Mouse (Mus musculus) limb, embryonic 10.5 days (tissue): ENCODE measurements at regions not wholly inside any gene's neighbourhood (a gene's known extent, or its start where the extent isn't known, plus 50 kb on each side); places are given as distances from the start of the nearest gene placed in this dataset.

ENCODE experiments used
- DNase-seq: peaks from one replicate; pipeline ENCODE4 v3.0.0-alpha.2; 2017; ENCODE audit warnings: low spot score
- H3K27ac ChIP-seq: fragments of 300-500 bp; sonication (generic); 2 replicates; pipeline ENCODE4 v1.5.1; 2016; ENCODE audit warnings: mild to moderate bottlenecking
- H3K27me3 ChIP-seq: fragments of 300-500 bp; sonication (generic); 2 replicates; pipeline ENCODE4 v1.6.1; 2016; ENCODE audit warnings: low read depth, mild to moderate bottlenecking; ENCODE audit not compliant: poor library complexity, severe bottlenecking
- H3K36me3 ChIP-seq: fragments of 300-500 bp; sonication (generic); 2 replicates; pipeline ENCODE4 v1.6.1; 2016; ENCODE audit warnings: mild to moderate bottlenecking, moderate library complexity
- H3K4me1 ChIP-seq: fragments of 300-500 bp; sonication (generic); 2 replicates; pipeline ENCODE4 v1.6.1; 2016
- H3K4me3 ChIP-seq: fragments of 300-500 bp; sonication (generic); 2 replicates; pipeline ENCODE4 v1.5.1; 2016; ENCODE audit warnings: mild to moderate bottlenecking, moderate library complexity
- H3K9me3 ChIP-seq: fragments of 300-500 bp; sonication (generic); replicated peaks from 2 replicates; pipeline ENCODE4 v1.6.1; 2016; ENCODE audit warnings: mild to moderate bottlenecking
- WGBS: fragments of 180-500 bp; shearing (Covaris S2); methylation state at CpG from one replicate; pipeline ENCODE4 v1.1.7; 2016; 5-methylcytosine and 5-hydroxymethylcytosine counted together

DNA sequence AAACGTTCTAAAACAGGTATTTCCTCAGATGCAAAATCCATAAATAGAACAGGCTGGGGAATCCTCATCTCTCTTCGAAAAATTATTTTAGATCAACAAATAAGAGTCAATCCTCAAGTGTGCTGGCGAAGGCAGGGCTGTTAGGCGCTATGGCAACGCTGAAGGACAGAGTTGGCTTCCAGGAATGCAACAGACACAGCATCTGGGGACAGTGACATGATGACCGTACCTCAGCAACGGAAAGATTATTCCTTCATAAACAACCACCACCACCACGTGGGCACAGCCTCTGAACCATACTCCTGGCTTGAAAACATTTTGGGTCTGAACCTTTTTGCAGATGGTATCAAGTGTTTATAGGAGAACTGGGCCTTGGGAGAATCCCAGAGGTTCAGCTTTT lies 161.7 kb downstream of the Ly86 start:
- Histone ChIP-seq H3K9me3 (no peaks in the 10 kb centered on the region), H3K36me3 (no peaks in the 10 kb centered on the region), H3K27me3 (peaks cover 6% of the 10 kb centered on the region; the same call in 1 of the 2 replicates), H3K4me3 (no peak overlapping the region), H3K4me1 (peaks cover 44% of the 10 kb centered on the region), H3K27ac (no peak overlapping the region)
- DNase-seq, result no peak
- WGBS, result 83% methylated on average over 8 of the region's 8 CpGs

DNA sequence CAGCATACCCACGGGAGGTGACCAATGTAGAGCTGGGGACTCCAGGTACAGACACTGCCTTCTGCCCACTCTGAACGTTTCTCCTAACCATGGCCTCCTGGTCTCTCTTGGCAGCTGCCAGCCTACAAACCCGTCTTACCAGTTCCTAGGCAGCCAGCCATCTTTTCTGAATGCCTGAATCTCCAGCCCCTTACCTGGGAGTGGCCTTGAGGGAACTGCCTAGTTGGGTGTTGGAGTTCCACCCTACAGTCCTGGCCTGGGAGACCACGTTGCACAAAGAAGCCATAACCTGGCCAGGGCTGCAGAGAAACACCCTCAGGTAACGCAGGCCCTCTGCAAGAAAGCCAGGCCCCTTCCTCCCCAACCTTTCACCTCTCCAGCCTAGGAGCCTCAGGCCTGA lies 162.1 kb downstream of the Ly86 start:
- no peaks in the 10 kb centered on the region for H3K9me3 ChIP-seq
- no peaks in the 10 kb centered on the region for H3K36me3 ChIP-seq
- peak overlapping the region; percentile 68 for H3K27ac ChIP-seq
- no peak overlapping the region for H3K4me3 ChIP-seq
- no peak for DNase-seq
- 74% methylated on average over 5 of the region's 5 CpGs for WGBS
- H3K27me3 ChIP-seq, result peaks cover 6% of the 10 kb centered on the region; the same call in 1 of the 2 replicates
- peaks cover 44% of the 10 kb centered on the region for H3K4me1 ChIP-seq

DNA sequence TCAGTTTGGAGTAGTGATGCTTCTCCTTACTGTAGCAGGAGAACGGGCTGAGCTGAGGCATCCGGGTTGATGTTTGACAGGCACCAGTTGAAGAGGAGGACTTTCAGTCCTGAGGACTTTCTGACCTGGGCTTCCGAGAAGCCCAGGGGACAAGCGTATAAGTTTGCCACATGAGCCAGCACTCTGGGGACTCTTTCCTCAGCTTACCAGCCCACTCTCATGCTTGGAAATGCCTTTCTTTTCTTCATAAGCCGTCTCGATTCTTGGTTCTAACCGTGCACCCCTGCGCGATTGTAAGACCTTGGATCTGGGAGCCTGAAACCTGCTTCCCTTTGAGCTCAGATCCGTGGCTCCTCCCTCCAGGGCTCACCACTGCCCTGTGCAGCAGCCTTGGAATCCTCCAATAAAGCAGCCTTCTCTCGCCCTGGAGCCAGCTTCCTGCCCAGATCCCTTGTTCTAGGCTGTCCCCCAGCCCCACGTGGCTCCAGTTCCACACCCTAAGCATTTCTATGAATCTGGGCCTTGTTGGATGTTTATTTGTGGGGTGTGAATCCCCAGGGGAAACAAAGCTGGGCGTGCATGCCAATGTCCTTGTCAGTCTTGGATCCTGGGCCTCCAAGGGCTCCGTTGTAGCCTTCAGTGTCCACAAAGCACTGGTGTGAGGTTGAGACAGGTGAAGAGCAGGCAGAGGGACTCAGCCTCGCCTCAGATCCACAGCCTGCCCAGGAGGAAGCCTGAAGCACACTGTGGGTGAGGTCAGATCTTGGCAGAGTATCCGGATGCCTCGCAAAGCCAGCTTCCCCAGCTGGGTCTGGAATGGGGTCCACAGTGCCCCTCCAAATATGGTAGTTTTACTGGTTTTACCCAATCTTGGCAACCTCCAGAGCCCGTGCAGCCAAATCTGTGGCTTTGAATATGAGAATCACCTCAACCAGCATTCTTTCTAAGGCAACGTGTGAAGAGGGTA lies 163.7 kb downstream of the Ly86 start:
- no peaks in the 10 kb centered on the region for H3K36me3 ChIP-seq
- no peak for DNase-seq
- H3K9me3 ChIP-seq, result no peaks in the 10 kb centered on the region
- H3K4me1 ChIP-seq, result peaks cover 50% of the 10 kb centered on the region
- WGBS, result 47% methylated on average over 19 of the region's 19 CpGs
- peak overlapping the region; percentile 73 for H3K27ac ChIP-seq
- H3K27me3 ChIP-seq, result peaks cover 6% of the 10 kb centered on the region; the same call in 1 of the 2 replicates
- H3K4me3 ChIP-seq, result no peak overlapping the region

DNA sequence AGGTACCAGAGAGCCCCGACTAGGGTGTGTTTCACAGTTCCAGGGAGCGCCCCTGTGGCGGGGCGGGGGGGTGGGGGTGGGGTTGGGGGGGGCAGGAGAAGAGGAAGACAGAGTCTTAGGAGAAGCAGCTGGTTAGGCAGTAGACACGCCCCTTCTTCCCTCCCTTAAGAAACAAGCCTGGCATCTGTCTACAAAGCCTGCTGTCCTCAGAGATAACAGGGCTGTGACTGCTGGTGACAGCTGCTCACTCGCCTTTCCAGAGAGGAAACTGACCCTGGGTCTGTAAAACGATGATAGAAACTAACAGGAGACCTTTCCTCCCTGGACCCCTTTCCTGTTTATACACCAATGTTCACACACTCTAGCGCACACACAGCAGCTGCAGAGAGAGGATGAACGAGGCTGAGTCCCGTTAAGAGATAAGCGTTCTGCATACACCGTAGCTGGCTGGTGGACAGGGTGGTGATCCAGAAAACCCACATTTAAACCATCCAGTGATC lies 164.4 kb downstream of the Ly86 start:
- Histone ChIP-seq H3K4me3 (no peak overlapping the region), H3K36me3 (no peaks in the 10 kb centered on the region), H3K4me1 (peaks cover 53% of the 10 kb centered on the region), H3K27me3 (peaks cover 6% of the 10 kb centered on the region; the same call in 1 of the 2 replicates), H3K9me3 (no peaks in the 10 kb centered on the region), H3K27ac (peak overlapping the region; percentile 73)
- DNase-seq, result no peak
- 26% methylated on average over 12 of the region's 12 CpGs for WGBS

DNA sequence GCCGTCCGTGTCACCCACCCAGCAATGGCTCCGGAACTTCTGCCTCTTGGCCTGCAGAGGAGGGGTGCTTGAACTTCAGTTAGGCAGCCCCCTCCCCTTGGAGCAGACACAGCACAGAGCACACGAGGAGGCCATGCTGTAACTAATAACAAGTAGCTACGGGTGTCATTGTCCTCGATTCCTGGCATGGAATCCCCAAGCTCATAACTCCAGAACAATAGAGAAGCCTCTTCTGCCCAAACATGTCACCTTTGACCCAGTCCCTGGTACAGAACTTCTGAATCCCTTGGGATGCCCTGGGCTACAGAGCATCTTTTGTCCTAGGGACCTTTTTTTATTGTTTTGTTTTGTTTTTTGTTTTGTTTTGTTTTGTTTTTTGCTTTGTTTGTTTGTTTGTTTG lies 165.5 kb downstream of the Ly86 start:
- Histone ChIP-seq H3K4me1 (peaks cover 55% of the 10 kb centered on the region), H3K4me3 (no peak overlapping the region), H3K27ac (no peak overlapping the region), H3K27me3 (peaks cover 6% of the 10 kb centered on the region; the same call in 1 of the 2 replicates), H3K9me3 (no peaks in the 10 kb centered on the region), H3K36me3 (no peaks in the 10 kb centered on the region)
- WGBS, result 89% methylated on average over 6 of the region's 6 CpGs
- no peak for DNase-seq

DNA sequence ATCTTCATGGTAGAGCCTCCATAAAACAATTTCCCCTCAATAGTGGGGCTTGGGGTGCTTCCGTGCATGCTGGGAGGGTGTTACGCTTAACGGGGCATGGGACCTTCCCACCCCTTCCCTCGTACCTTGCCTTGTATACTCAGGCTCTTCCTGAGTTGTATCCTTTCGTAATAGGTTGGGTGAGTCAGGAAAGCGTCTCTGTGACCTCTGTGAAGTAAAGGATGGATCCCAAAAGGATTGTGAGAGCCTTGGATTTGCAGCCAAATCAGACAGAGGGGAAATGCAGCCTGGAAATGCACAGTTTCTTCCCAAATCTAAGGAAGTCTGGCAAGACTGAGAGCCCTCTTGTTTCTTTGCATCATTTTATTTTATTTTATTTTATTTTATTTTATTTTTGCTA lies 166.0 kb downstream of the Ly86 start:
- peaks cover 50% of the 10 kb centered on the region for H3K4me1 ChIP-seq
- H3K27me3 ChIP-seq, result peaks cover 6% of the 10 kb centered on the region; the same call in 1 of the 2 replicates
- WGBS, result 73% methylated on average over 6 of the region's 6 CpGs
- DNase-seq, result no peak
- no peak overlapping the region for H3K27ac ChIP-seq
- no peak overlapping the region for H3K4me3 ChIP-seq
- H3K36me3 ChIP-seq, result no peaks in the 10 kb centered on the region
- no peaks in the 10 kb centered on the region for H3K9me3 ChIP-seq

DNA sequence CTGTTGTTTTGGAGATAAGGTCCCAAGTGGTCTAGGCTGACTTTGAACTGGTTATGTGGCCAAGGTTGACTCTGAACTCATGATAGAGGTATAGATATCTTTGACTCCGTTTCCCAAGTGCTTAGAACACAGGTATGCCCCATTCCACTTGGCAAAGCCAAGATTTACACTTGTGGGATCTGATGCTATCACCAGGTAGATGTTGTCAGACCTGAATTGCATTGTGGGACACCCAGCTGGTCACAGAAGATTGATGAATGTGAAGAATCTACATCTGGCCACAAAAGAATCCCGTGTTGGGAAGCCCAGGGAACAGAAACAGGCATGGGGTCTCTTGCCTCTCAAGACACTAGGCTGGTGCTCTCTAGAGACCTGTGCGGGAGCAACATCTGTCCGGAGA lies 166.4 kb downstream of the Ly86 start:
- no peaks in the 10 kb centered on the region for H3K9me3 ChIP-seq
- peaks cover 6% of the 10 kb centered on the region; the same call in 1 of the 2 replicates for H3K27me3 ChIP-seq
- H3K4me1 ChIP-seq, result peaks cover 47% of the 10 kb centered on the region
- no peaks in the 10 kb centered on the region for H3K36me3 ChIP-seq
- no peak overlapping the region for H3K27ac ChIP-seq
- WGBS, result 78% methylated on average over 4 of the region's 4 CpGs
- H3K4me3 ChIP-seq, result no peak overlapping the region
- no peak for DNase-seq

DNA sequence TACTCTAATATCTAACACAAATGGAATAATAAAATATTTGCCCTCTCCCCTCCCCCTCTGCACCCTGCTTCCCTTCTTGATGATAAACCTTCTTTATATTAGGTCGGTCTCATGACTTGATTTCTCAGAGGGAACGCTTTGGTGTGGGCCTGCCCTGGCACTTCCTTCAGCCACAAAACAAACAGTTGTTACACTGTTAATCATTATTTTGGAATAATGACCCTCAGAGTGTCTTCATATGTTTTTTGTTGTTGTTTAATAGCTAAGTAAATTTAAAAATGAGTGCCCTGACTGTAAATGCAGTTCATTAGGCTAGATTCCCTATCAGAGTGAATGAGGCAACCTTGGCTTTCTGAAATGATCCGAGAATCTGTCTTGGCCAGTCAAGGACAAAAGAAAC lies 167.8 kb downstream of the Ly86 start:
- no peak for DNase-seq
- H3K36me3 ChIP-seq, result no peaks in the 10 kb centered on the region
- no peaks in the 10 kb centered on the region for H3K9me3 ChIP-seq
- H3K4me1 ChIP-seq, result peaks cover 43% of the 10 kb centered on the region
- WGBS, result 76% methylated on average over 3 of the region's 3 CpGs
- H3K27ac ChIP-seq, result peak overlapping the region; percentile 86; the same call in 1 of the 2 replicates
- H3K4me3 ChIP-seq, result no peak overlapping the region
- H3K27me3 ChIP-seq, result peaks cover 6% of the 10 kb centered on the region; the same call in 1 of the 2 replicates

DNA sequence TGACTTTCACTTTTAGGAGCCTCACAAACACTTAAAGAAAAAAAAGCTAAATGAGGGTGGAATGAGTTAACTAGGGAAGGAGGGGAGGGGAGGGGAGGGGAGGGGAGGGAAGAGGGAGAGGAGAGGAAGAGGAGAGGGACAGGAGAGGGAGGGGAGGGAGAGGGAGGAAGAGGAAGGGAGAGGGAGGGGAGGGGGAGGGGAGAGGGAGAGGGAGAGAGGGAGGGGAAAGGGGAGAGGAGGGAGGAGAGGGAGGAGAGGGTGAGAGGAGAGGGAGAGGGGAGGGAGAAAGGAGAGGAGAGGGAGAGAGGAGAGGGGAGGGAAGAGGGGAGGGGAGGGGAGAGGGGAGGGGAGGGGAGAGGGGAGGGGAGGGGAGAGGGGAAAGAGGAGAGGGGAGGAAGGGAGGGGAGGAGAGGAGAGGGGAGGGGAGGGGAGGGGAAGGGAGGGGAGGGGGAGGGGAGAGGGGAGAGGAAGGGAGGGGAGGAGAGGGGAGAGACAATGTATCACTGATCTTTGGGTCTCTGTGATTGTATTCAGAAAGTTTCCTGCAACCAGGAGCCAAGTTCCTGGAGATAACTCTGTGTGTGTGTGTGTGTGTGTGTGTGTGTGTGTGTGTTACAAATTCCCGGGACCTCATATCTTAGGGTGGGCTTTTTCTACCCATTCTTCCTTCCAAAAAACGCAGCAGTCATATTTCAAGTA lies 168.3 kb downstream of the Ly86 start:
- Histone ChIP-seq H3K36me3 (no peaks in the 10 kb centered on the region), H3K27me3 (peaks cover 6% of the 10 kb centered on the region; the same call in 1 of the 2 replicates), H3K27ac (peak overlapping the region; percentile 86), H3K9me3 (no peaks in the 10 kb centered on the region), H3K4me3 (no peak overlapping the region), H3K4me1 (peaks cover 41% of the 10 kb centered on the region)
- DNase-seq, result no peak
- WGBS, result 52% methylated on average over 2 of the region's 2 CpGs

DNA sequence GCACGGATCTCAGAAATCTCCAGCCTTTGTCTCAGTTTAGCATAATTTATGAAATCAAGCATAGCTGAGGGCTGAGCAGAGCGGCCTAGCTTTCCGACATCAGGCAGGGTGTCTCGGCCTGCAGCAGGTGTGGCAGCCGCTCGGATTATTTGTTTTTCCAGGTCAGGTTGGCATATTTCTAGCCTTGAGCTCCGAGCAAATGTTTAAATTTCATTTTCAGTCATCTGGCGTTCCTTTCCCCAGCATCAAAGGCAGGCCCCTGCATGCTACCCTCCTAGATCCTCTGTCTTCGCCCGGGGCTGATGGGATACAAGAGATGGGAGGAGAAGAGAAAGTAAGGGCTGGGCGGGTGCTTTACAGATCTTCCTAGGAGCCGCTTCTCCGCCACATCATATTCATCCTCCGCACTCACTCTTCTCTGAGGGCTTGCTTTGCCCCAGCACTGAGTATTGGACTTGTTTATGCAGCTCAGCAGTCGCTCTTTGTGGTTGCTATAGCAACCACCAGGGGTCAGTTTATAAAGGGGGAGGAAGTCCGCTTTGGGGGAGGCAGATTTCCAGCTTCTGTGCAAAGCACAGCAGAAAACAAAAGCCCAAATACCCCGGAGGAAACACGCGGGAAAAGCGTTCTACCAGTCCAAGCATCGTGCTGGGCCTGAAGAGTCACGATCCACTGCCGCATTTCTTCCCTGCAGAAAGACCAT lies 169.0 kb downstream of the Ly86 start:
- WGBS, result 12% methylated on average over 23 of the region's 23 CpGs
- H3K27me3 ChIP-seq, result no peaks in the 10 kb centered on the region
- peaks cover 34% of the 10 kb centered on the region for H3K4me1 ChIP-seq
- H3K36me3 ChIP-seq, result no peaks in the 10 kb centered on the region
- DNase-seq, result peak; percentile 70
- H3K4me3 ChIP-seq, result peak overlapping the region; percentile 39
- H3K9me3 ChIP-seq, result no peaks in the 10 kb centered on the region
- H3K27ac ChIP-seq, result peak overlapping the region; percentile 86

DNA sequence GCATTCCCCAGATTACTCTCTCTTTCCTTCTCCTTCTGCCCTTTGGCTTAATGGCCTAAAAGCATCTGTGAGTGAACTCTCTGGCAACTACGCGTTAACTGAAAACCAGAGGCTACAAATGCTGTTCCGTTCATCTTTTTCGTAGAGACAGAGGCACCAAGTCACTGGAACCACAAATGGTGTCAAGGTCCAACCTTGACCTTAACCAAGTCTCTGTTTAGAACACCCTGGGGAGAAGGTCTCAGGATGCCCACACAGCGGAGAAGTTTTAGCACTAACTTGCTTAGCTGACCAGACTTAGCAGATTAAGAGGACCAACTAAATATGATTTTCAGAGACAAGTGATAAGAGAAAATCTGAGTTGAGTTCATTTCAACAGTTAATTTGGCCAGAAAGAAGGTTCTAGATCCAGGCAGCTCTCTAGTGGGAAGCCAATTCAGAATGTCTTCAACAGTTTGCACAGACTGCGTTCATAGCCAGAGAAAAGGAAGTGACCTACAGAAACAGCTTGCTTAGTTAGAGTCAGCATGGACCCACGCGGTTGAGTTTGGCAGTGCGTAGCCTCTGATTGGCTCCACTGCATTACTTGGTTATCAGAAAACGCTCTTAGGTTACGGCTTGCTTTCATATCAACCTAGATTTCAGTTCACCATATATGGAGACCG lies 169.8 kb downstream of the Ly86 start:
- H3K9me3 ChIP-seq, result no peaks in the 10 kb centered on the region
- peak overlapping the region; percentile 86 for H3K27ac ChIP-seq
- no peak for DNase-seq
- no peaks in the 10 kb centered on the region for H3K27me3 ChIP-seq
- H3K36me3 ChIP-seq, result no peaks in the 10 kb centered on the region
- H3K4me3 ChIP-seq, result peak overlapping the region; percentile 39
- H3K4me1 ChIP-seq, result peaks cover 27% of the 10 kb centered on the region
- 79% methylated on average over 12 of the region's 12 CpGs for WGBS
